Mouse (Mus musculus): ENCODE measurements at regions not wholly inside any gene's neighbourhood (a gene's known extent, or its start where the extent isn't known, plus 50 kb on each side); places are given as distances from the start of the nearest gene placed in this dataset.

GRCm38 (mm10) chr3:52787964-52788760 lies 228.9 kb downstream of the Cog6 start:
- TF ChIP-seq CTCF (IDR thresholded peaks at IDR 0.05; ENCODE audit: low read depth) (no peak), EP300 (IDR thresholded peaks at IDR 0.05; ENCODE audit: low read depth) (peak; percentile 51; the same call in 1 of the 2 replicates)

Data from liver, postnatal 0 days (tissue).